Mouse (Mus musculus): ENCODE measurements at regions not wholly inside any gene's neighbourhood (a gene's known extent, or its start where the extent isn't known, plus 50 kb on each side); places are given as distances from the start of the nearest gene placed in this dataset.

GRCm38 (mm10) chr12:71768890-71769289 is 62.0 kb upstream of the Daam1 start:
- no peaks in the 10 kb centered on the region for H3K79me2 ChIP-seq (ENCODE audit: inconsistent target)
- no peaks in the 10 kb centered on the region for H3K36me3 ChIP-seq (ENCODE audit: inconsistent target)
- H3K4me3 ChIP-seq (ENCODE audit: inconsistent target) = no peak overlapping the region
- H3K27ac ChIP-seq = no peak overlapping the region
- WGBS (ENCODE audit: missing documents) = 59% methylated on average over 9 of the region's 9 CpGs

GRCm38 (mm10) chr12:71769302-71769701 is 61.6 kb upstream of the Daam1 start:
- no peaks in the 10 kb centered on the region for H3K79me2 ChIP-seq (ENCODE audit: inconsistent target)
- no peaks in the 10 kb centered on the region for H3K36me3 ChIP-seq (ENCODE audit: inconsistent target)
- H3K4me3 ChIP-seq (ENCODE audit: inconsistent target) = no peak overlapping the region
- H3K27ac ChIP-seq = no peak overlapping the region
- WGBS (ENCODE audit: missing documents) = 92% methylated on average over 6 of the region's 6 CpGs

- Histone ChIP-seq H3K27ac (no peak overlapping the region), H3K4me3 (ENCODE audit: inconsistent target) (no peak overlapping the region), H3K79me2 (ENCODE audit: inconsistent target) (no peaks in the 10 kb centered on the region), H3K36me3 (ENCODE audit: inconsistent target) (no peaks in the 10 kb centered on the region)
- 85% methylated on average over 9 of the region's 9 CpGs for WGBS (ENCODE audit: missing documents)
Measured at GRCm38 (mm10) chr12:71773891-71774290, 57.0 kb upstream of the Daam1 start.

GRCm38 (mm10) chr12:71775126-71775525 is 55.8 kb upstream of the Daam1 start:
- 94% methylated on average over 12 of the region's 12 CpGs for WGBS (ENCODE audit: missing documents)
- no peak overlapping the region for H3K4me3 ChIP-seq (ENCODE audit: inconsistent target)
- no peaks in the 10 kb centered on the region for H3K79me2 ChIP-seq (ENCODE audit: inconsistent target)
- H3K27ac ChIP-seq = no peak overlapping the region
- H3K36me3 ChIP-seq (ENCODE audit: inconsistent target) = no peaks in the 10 kb centered on the region

GRCm38 (mm10) chr12:71778137-71778536 is 52.7 kb upstream of the Daam1 start:
- Histone ChIP-seq H3K4me3 (ENCODE audit: inconsistent target) (no peak overlapping the region), H3K27ac (no peak overlapping the region), H3K36me3 (ENCODE audit: inconsistent target) (no peaks in the 10 kb centered on the region), H3K79me2 (ENCODE audit: inconsistent target) (no peaks in the 10 kb centered on the region)
- WGBS (ENCODE audit: missing documents) = 64% methylated on average over 14 of the region's 14 CpGs

- no peaks in the 10 kb centered on the region for H3K36me3 ChIP-seq (ENCODE audit: inconsistent target)
- no peak overlapping the region for H3K4me3 ChIP-seq (ENCODE audit: inconsistent target)
- WGBS (ENCODE audit: missing documents) = 89% methylated on average over 3 of the region's 3 CpGs
- H3K79me2 ChIP-seq (ENCODE audit: inconsistent target) = no peaks in the 10 kb centered on the region
- no peak overlapping the region for H3K27ac ChIP-seq
Measured at GRCm38 (mm10) chr12:71778948-71779347, 51.9 kb upstream of the Daam1 start.

GRCm38 (mm10) chr12:71779418-71779817 is 51.5 kb upstream of the Daam1 start:
- H3K36me3 ChIP-seq (ENCODE audit: inconsistent target) = no peaks in the 10 kb centered on the region
- no peak overlapping the region for H3K27ac ChIP-seq
- no peaks in the 10 kb centered on the region for H3K79me2 ChIP-seq (ENCODE audit: inconsistent target)
- no peak overlapping the region for H3K4me3 ChIP-seq (ENCODE audit: inconsistent target)
- WGBS (ENCODE audit: missing documents) = 86% methylated on average over 6 of the region's 6 CpGs

Data from macrophage (primary cell).